Mouse (Mus musculus) gastrocnemius, adult 8-10 months (tissue): Measurements from ENCODE around the gene Cmtm3. TPM values are rescaled to one million over a fixed set of nuclear protein-coding genes. Genes with fewer than 3 reads are reported as not detected.
A peak's percentile ranks its signal among the peaks of the same experiment; 100 is the strongest.

ENCODE experiments used
- DNase-seq, 2 experiments: peaks; one replicate each; pipeline ENCODE4 v3.0.0; 2022; ENCODE audit warnings: low spot score in 2 of 2
- total RNA-seq, 4 experiments: library from RNA; stranded (reverse); gene quantifications; 2 replicates each; pipeline ENCODE4 v1.2.4; 2022

Gene Cmtm3
- total RNA-seq, 4 experiments from 2014 or later, result 1.9 to 5.0 (median 3.0) TPM

- no peak for DNase-seq
Observed at GRCm38 (mm10) chr8:104380269-104380668, 41.1 kb downstream of the Cmtm3 start.

GRCm38 (mm10) chr8:104380961-104381411 lies 41.8 kb downstream of the Cmtm3 start:
- DNase-seq, result no peak

- peak in 1 of 2 experiments; percentile 35 for DNase-seq
Observed at GRCm38 (mm10) chr8:104383296-104383695, 44.1 kb downstream of the Cmtm3 start.

GRCm38 (mm10) chr8:104383977-104384376 lies 44.8 kb downstream of the Cmtm3 start:
- DNase-seq, result no peak

- DNase-seq, result no peak
Observed at GRCm38 (mm10) chr8:104386693-104387092, 47.5 kb downstream of the Cmtm3 start.

GRCm38 (mm10) chr8:104387501-104387900 lies 48.3 kb downstream of the Cmtm3 start:
- DNase-seq, result no peak

- DNase-seq, result peak in 1 of 2 experiments; percentile 24
Observed at GRCm38 (mm10) chr8:104387980-104388379, 48.8 kb downstream of the Cmtm3 start.

GRCm38 (mm10) chr8:104390245-104390644 lies 51.0 kb downstream of the Cmtm3 start:
- DNase-seq, result no peak

GRCm38 (mm10) chr8:104393139-104393538 lies 53.9 kb downstream of the Cmtm3 start:
- no peak for DNase-seq

GRCm38 (mm10) chr8:104393767-104394166 lies 54.6 kb downstream of the Cmtm3 start:
- DNase-seq, result no peak

GRCm38 (mm10) chr8:104394801-104395702 lies 55.8 kb downstream of the Cmtm3 start:
- DNase-seq, result peak in 1 of 2 experiments; percentile 33

- peak; percentile 13 to 32 for DNase-seq
Observed at GRCm38 (mm10) chr8:104395703-104396357, 56.6 kb downstream of the Cmtm3 start, which contains the start of gene Cmtm4. Gene Cmtm4 (minus strand): TSS chr8:104395807.

Other genes with a start within 250 kb of the Cmtm3 start
- 10 to 100 TPM; 25.8 to 39.6 (median 26.4) TPM for gene Cdh5, start 237.8 kb upstream of the Cmtm3 start, total RNA-seq
- under 1 TPM in 1 of 4 experiments, not detected in 3; 0.56 TPM for gene Bean1, start 169.0 kb upstream of the Cmtm3 start, total RNA-seq
- gene Tk2, start 90.9 kb upstream of the Cmtm3 start, total RNA-seq, result 1 to 10 TPM; 2.9 to 4.2 (median 3.9) TPM
- 1 to 10 TPM in 2 of 4 experiments, under 1 TPM in 2; 0.75 to 1.8 (median 1.2) TPM for gene Cklf, start 88.5 kb upstream of the Cmtm3 start, total RNA-seq
- gene Cmtm2a, start 46.2 kb upstream of the Cmtm3 start, total RNA-seq, result not detected
- not detected for gene Gm45711, start 29.3 kb upstream of the Cmtm3 start, total RNA-seq
- not detected for gene Cmtm1, start 29.3 kb upstream of the Cmtm3 start, total RNA-seq
- not detected for gene Gm11020, start 17.8 kb upstream of the Cmtm3 start, total RNA-seq
- not detected for gene Cmtm2b, start 17.2 kb upstream of the Cmtm3 start, total RNA-seq
- 1 to 10 TPM; 4.0 to 4.9 (median 4.7) TPM for gene Cmtm4, start 56.4 kb downstream of the Cmtm3 start, total RNA-seq
- gene Dync1li2, start 103.6 kb downstream of the Cmtm3 start, total RNA-seq, result 100 to 1,000 TPM in 1 of 4 experiments, 10 to 100 TPM in 3; 63.1 to 122 (median 75.8) TPM
- not detected for gene Terb1, start 170.5 kb downstream of the Cmtm3 start, total RNA-seq
- 10 to 100 TPM; 21.5 to 29.2 (median 25.0) TPM for gene Nae1, start 195.2 kb downstream of the Cmtm3 start, total RNA-seq
- gene Car7, start 195.3 kb downstream of the Cmtm3 start, total RNA-seq, result 1 to 10 TPM in 2 of 4 experiments, under 1 TPM in 2; 0.21 to 1.2 (median 0.68) TPM